Mouse (Mus musculus) kidney, postnatal 36 days (tissue): Measurements from ENCODE around the gene Zfp600.
A peak's percentile ranks its signal among the peaks of the same experiment; 100 is the strongest.
"Not testable (repeated sequence)": the region's sequence is repeated elsewhere in the genome, so short reads cannot be mapped to it uniquely, and the experiment has no call there.

Source experiments
- DNase-seq, 2 experiments: peaks; one replicate each; pipeline ENCODE4 v3.0.0; 2021 to 2022; ENCODE audit warnings: mixed read lengths in 2 of 2

Gene Zfp600

DNA sequence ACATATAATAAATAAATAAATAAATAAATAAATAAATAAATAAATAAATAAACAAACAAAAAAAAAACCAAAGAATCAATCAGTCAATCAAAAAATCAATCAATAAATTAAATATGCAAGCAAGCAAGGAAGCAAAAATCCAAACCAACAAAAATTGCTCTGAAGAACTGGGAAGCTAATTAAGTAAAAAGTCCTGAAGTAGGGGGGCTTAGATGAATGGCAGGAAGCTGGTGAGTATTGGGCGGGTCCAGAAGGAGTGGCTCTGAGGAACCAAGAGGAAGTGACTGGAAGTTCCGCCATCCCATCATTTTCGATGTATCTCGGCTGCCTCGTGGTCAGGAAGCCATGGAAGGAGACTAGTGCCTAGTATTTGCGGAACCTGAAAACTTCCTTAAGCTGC is at the start of gene Zfp600:
Gene Zfp600, plus strand, starts transcription at position 301 of the 400 bp plus-strand sequence.
- DNase-seq: not testable (repeated sequence)

DNA sequence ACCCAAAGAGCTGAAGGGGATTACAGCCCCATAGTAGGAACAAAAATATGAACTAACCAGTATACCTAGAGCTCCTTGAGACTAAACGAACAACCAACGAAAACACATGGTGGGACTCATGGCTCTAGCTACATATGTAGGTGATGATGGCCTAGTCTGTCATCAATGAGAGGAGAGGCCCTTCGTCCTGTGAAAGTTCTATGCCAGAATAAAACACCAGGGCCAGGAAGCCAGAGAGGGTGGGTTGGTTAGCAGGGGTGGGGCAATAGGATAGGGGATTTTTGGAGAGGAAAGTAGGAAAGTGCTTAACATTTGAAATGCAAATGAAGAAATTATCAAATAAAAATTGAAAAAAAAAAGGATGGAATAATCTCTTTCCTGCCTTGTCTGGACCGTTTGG is 6.3 kb downstream of the Zfp600 start:
- not testable (repeated sequence) for DNase-seq

DNA sequence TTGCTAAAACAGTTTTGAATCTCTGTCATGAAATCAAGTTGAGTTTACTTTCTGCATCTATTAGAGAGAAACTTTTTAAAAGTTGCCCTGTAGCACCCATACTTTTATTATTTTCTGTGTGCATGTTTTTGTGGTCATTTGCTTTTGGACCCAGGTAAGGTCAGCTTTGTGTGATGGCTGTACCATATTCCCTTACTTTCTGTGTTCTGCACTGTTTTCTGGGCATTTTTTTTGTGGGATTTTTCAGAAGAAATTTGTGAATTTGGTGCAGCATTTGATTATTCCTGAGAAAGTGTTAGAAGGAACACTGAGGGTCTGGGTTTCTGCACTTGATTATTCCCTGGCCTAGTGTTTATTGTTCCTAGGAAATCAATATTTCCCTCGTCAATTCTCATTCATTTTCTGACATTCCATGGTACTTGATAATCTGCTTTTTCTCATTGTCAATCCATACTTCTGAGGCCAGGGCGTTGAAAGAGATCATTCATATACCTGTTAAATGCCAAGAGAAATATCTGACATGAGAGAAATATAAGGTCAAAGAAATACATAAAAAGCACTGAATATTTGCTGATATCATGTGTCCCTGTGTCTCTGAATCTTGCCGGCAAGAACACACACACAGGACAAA is 10.7 kb downstream of the Zfp600 start:
- DNase-seq: not testable (repeated sequence)

DNA sequence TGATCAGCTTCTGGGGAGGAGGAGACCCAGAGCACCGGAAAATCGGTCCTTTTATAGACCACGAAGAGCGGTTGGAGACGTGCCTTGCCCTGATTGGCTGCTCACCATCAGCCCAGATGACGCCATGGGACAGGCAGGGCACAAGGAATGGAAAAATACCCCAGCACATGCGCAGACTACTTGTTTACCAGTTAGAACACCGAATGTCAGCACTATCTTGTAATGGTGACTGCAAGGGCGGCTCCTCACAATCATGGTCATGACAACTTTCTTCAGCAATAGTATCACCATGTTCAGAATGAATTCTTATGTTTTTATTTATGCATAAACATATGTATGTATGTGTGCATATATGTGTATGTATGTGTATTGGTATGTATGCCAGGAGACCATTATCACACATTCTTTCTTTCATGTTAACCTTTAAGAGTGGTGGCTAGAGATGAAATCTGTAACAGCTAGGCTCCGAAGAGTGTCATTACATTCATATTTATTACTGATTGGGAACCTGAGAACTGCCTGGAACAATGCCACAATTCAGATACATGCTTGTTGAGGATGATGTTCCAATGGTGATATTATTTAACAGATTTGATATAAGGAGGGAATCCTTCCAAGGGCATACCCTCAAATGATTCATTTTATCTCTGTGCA is 11.4 kb downstream of the Zfp600 start:
- DNase-seq: not testable (repeated sequence)

DNA sequence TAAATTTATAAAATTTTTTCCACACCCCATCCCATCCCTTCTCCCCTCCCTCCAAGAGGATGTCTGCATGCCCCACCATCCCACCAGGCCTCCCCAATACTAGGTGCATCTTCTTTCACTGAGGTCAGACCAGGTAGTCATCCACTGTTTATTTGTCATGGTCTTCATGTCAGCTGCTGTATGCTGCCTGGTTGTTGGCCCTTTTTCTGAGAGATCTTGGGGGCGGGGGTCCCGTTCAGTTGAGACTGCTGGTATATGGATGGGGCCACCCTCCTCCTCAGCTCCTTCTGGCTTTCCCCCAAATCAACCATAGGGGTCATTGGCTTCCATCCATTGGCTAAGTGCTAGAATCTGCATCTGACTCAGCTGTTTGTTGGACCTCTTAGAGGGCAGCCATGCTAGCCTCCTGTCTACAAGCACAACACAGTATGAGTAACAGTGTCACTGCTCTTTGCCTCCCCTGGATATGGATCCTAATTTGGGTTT is 12.1 kb downstream of the Zfp600 start:
- not testable (repeated sequence) for DNase-seq

DNA sequence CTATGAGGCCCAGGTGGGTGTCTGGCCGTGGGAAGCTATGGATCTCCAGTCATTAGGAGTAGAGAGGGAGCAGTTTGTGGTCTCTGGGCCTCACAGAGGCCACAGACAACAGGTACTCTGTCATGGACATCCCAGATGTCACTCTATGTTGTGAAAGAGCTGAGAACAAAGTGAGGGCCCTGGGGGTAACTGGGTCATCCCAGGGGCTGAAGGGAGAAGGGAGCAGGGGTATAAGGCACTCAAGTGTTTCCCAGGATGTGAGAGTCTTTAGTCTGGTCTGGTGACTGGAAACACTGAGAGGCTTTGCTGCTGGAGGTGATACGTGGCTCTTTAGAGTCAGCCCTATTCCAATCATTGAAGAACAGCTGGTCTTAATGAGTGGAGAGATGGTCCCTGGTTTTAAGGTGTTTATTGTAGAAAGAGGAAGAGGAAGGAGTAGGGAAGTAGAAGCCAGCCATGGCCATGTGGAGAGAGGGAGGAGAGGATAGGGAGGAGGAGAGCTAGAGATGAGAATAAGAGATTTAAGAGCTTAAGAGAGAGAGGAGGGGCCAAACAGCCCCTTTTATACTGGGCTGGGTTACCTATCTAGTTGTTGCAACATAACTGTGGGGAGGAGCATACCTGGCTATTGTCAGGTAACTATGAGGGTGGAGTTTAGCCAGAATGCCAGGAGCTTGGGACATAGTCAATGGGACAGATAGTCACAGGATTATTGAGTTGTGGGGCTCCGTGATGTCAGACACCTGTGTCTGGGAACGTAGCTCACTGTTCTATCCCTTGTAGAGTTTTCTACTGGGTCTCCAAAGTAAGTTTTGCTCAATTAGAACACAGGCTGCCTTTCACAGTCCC is 17.0 kb downstream of the Zfp600 start:
- peak in 1 of 2 experiments; percentile 10 for DNase-seq

DNA sequence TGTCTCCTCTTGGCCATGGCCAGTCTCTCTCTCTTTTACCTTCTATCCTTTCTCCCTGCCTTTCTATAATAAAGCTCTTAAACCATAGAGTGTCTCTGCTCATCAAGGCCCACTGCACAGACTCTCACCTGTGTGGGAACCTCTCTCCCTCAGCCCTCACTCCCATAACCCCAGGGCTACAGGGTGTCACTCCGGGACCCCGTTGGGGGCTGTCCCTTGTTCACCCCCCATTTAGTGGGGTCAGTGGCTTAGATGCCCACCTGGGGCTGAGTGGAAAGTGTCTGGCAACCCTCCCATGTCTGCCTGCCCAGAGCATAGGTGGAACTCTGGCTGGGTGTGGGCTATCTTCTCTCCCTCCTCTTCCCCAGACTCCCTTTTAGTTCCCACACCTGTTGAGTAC is 47.7 kb downstream of the Zfp600 start:
- not testable (repeated sequence) for DNase-seq

DNA sequence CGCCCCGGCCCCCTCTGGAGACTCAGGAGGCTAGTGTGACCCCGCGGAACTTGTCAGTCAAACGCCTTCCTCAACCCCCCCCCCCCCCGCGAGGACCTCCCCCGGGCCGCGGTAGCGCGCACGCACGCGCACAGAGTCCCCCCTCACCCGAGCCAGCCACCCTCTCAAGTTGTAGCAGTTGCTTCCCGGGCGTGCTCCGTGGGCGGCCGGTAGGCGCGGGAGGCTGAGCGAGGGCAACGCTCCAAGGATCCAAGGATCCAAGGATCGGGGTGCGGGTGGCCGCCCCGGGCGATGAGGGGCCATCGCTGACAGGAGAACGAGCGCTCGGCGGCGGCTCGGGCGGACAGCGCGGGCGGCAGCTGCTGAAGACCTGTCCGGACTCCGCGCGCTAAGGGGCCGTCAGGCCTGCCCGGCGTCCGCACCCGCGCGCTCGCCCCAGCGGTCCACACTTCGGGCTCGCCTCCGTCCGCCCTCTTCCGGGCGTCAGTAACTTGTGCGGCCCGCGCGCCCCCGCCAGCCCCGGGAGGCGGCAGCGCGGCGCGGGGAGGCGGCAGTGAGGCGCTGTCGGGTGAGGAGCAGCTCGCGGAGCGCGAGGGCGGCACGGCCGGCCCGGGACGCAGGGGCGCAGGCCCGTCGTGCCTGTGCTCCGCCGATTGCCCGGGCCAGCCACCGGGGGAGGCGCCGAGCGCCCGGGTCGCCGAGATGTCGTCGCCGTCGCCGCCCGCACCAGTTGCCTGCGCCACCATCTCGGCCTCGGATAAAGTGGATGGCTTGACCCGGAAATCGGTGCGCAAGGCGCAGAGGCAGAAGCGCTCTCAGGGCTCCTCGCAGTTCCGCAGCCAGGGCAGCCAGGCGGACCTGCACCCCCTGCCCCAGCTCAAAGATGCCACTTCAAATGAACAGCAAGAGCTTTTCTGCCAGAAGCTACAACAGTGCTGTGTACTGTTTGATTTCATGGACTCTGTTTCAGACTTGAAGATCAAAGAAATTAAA is 82.9 kb downstream of the Zfp600 start:
- not testable (repeated sequence) for DNase-seq

DNA sequence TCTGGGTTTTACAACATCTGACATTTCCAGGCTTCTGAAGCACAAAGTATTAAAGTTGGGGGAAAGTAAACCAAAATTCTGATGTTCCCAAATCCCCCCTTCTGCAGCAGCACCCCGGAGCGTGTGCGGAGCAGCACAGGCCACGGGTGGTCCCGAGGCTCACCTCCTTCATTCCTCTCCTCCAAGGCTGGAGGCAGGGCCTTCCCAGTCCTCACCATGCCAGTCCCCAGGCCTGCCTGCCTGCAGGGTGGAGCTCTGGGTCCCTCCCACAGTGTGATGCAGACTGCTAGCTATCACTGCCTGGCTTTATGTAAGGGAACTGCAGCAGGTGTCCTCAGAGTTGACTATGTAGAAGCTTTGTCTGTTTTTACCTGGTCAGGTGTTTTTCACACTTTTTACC is 85.5 kb downstream of the Zfp600 start:
- not testable (repeated sequence) for DNase-seq
